Mouse (Mus musculus): ENCODE results near the gene Tmem69.

DNA sequence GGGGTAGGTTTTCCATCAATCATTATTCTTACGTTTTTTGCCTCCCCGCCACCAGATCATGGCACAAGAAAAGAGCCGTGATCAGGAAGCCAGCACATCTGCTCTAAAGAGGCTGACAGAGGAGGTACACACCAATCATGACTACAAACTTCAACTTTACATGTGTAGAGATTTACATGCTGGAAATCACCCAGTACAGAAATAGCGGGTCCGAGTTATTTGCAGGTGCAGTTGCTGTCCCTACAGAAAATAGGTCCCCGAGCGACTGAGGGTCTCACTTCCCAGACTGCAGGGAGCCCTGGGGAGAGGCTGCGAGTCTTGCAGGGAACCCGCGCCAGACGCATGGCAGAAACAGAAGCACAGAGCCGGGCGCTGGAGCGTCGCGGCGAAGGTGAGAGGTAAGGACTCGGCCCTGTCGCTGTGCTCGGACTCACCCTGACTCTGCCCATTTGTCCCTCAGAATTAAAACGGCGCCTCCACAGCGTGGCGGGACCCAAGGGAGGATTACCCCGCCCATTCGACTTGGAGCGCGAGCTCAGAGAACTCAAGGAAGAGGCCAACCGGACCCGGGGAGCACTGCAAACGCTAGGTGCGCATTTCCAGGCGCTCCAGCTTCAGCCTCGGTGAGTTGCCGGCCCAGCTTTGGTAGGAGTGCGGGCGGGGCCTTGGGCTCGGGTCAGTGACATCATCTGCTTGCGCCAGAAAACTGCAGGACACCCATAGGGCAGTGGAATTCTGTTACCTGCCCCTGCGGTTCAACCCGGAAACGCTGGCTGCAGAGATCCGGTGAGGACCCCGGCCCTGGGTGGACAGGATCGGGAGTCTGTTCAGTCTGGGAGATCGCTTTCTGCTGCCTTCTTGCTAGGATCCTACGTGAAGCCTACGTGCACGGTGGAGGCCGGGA lies 41.5 kb upstream of the Tmem69 start:
- TF ChIP-seq POLR2A (IDR thresholded peaks at IDR 0.05; ENCODE audit: control insufficient read depth, low read depth, low read length) (peak; percentile 66), CTCF (IDR thresholded peaks at IDR 0.05; ENCODE audit: control insufficient read depth, insufficient read depth, insufficient replicate concordance, low read depth, low read length) (no peak)

Measured in testis, adult 2 months (tissue).